Mouse (Mus musculus): ENCODE data around the gene Eid3.

Gene Eid3

DNA sequence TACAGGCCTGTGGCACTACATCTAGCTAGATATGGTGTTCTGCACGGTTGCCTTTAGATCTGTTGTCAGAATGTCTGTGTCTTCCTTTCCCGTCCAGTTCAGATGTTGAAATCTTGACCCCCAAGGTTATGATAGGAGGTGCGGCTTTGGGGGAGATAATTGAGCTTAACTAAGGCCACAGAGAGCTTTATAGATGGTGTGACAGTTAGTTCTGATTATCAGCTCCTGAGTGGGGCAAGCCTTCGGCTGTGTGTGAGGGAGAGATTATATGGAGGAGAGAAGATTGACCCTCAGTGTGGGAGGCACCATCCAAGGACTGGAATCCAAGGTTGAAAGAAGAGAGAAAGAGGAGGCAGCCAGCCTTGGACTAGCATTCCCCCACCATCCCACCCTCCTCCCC, 46.8 kb downstream of the Eid3 start:
- no peak for DNase-seq (ENCODE audit: low spot score)

DNA sequence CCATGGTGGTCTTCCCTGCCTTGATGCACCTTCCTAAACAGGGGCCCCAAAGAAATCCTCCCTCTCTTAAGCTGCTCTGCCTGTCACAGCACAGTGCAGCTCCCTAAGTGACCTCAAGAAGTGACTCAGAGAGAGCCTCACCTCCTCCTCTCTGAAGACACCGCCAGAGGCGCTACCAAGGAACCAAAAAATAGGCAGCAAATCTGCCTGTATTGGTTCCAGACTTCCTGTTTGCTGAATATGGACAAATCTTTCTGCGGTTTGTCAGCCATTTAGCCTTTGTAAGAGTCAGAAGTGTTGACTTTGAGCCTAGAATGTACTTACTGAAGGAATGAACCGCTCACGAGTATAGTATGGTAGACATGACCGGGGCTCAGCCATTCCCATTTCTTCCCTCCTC, 47.3 kb downstream of the Eid3 start:
- DNase-seq (ENCODE audit: low spot score), result no peak
